Mouse (Mus musculus) liver, adult 2 months (tissue): Measurements from ENCODE around the gene Setd5. TPM values are rescaled to one million over a fixed set of nuclear protein-coding genes. Genes with fewer than 3 reads are reported as not detected.

Source experiments
- DNase-seq: peaks from one replicate; pipeline ENCODE4 v3.0.0-alpha.2; 2011; ENCODE audit warnings: low read depth, low spot score; ENCODE audit errors: extremely low read depth
- H3K27ac ChIP-seq: fragments of 200-500 bp; replicated peaks from 2 replicates; pipeline ENCODE4 v1.5.1; 2012; ENCODE audit warnings: low read depth, mild to moderate bottlenecking, control low read depth, inconsistent platforms, low read length; ENCODE audit not compliant: insufficient read depth
- H3K27me3 ChIP-seq: fragments of 200-500 bp; 2 replicates; pipeline ENCODE4 v1.6.1; 2012; ENCODE audit warnings: mild to moderate bottlenecking, moderate library complexity, low read length, inconsistent platforms; ENCODE audit not compliant: control insufficient read depth, insufficient read depth
- H3K36me3 ChIP-seq: fragments of 200-500 bp; 2 replicates; pipeline ENCODE4 v1.6.1; 2012; ENCODE audit warnings: low read length, inconsistent platforms; ENCODE audit not compliant: control insufficient read depth, insufficient read depth
- H3K4me1 ChIP-seq: fragments of 200-500 bp; 2 replicates; pipeline ENCODE4 v1.6.1; 2011; ENCODE audit warnings: low read length; ENCODE audit not compliant: control insufficient read depth, insufficient read depth
- H3K4me3 ChIP-seq: fragments of 200-500 bp; 2 replicates; pipeline ENCODE4 v1.5.1; 2011; ENCODE audit warnings: low read depth, mild to moderate bottlenecking, control low read depth, low read length, moderate library complexity; ENCODE audit not compliant: insufficient read depth
- H3K79me2 ChIP-seq: fragments of 200-500 bp; 2 replicates; pipeline ENCODE4 v1.6.1; 2012; ENCODE audit warnings: inconsistent platforms, mild to moderate bottlenecking, low read length, moderate library complexity; ENCODE audit not compliant: control insufficient read depth, insufficient read depth
- H3K9ac ChIP-seq: fragments of 200-500 bp; 2 replicates; pipeline ENCODE4 v1.6.1; 2012; ENCODE audit warnings: low read depth, mild to moderate bottlenecking, control low read depth, inconsistent platforms, low read length
- CTCF ChIP-seq: fragments of 200-500 bp; IDR thresholded peaks from 2 replicates; pipeline ENCODE4 v1.5.1; 2011; ENCODE audit warnings: low read depth, low read length, control low read depth
- POLR2A ChIP-seq: fragments of 200-500 bp; IDR thresholded peaks from 2 replicates; pipeline ENCODE4 v1.6.1; 2011; ENCODE audit warnings: low read length, control low read depth; ENCODE audit not compliant: insufficient read depth; ENCODE audit errors: extremely low read depth
- WGBS: fragments of 180-500 bp; shearing (Covaris S2); methylation state at CpG from one replicate; pipeline ENCODE4 v1.1.7; 2018; 5-methylcytosine and 5-hydroxymethylcytosine counted together
- polyA plus RNA-seq: library from polyadenylated mRNA; depleted of rRNA; stranded (reverse); fragments of >200 nt; gene quantifications from 2 replicates; pipeline ENCODE4 v1.2.3, GENCODE M21; 2012
- total RNA-seq: library from RNA; depleted of rRNA; stranded (reverse); fragments of >200 nt; gene quantifications from 2 replicates; pipeline ENCODE4 v1.2.3, GENCODE M21; 2014

Gene Setd5
- total and polyA plus RNA-seq, 2 experiments, result 11.8 to 28.1 TPM

GRCm38 (mm10) chr6:113076012-113076685 lies 1.0 kb upstream of the Setd5 start:
- TF ChIP-seq CTCF (peak; percentile 80), POLR2A (0 out of 2 replicates have a peak, but pooled peaks have one; percentile 30)
- under 1% methylated on average over 54 of the region's 55 CpGs for WGBS
- peak; percentile 93 for DNase-seq
- peak overlapping the region; percentile 88 for H3K4me3 ChIP-seq
- peaks cover 8% of the 10 kb centered on the region for H3K4me1 ChIP-seq
- no peaks in the 10 kb centered on the region for H3K27me3 ChIP-seq
- peak overlapping the region; percentile 69 for H3K9ac ChIP-seq
- peak overlapping the region; percentile 84 for H3K27ac ChIP-seq
- H3K79me2 ChIP-seq, result peaks cover 15% of the 10 kb centered on the region; the same call in 1 of the 2 replicates
- H3K36me3 ChIP-seq, result peaks cover 3% of the 10 kb centered on the region

GRCm38 (mm10) chr6:113077569-113078030 lies 435 bp downstream of the Setd5 start:
- H3K4me3 ChIP-seq, result peak overlapping the region; percentile 97
- peak overlapping the region; percentile 97 for H3K9ac ChIP-seq
- peaks cover 16% of the 10 kb centered on the region for H3K4me1 ChIP-seq
- TF ChIP-seq CTCF (no peak), POLR2A (peak; percentile 47; the same call in 1 of the 2 replicates)
- H3K36me3 ChIP-seq, result no peaks in the 10 kb centered on the region; the same call in 1 of the 2 replicates
- no peaks in the 10 kb centered on the region for H3K27me3 ChIP-seq
- no peak for DNase-seq
- peaks cover 17% of the 10 kb centered on the region; the same call in 1 of the 2 replicates for H3K79me2 ChIP-seq
- under 1% methylated on average over 28 of the region's 28 CpGs for WGBS
- H3K27ac ChIP-seq, result peak overlapping the region; percentile 98

GRCm38 (mm10) chr6:113078031-113078721 lies 1.0 kb downstream of the Setd5 start:
- WGBS, result under 1% methylated on average over 18 of the region's 18 CpGs
- peak overlapping the region; percentile 98 for H3K27ac ChIP-seq
- H3K9ac ChIP-seq, result peak overlapping the region; percentile 97
- H3K27me3 ChIP-seq, result no peaks in the 10 kb centered on the region
- H3K4me3 ChIP-seq, result peak overlapping the region; percentile 97
- H3K36me3 ChIP-seq, result no peaks in the 10 kb centered on the region
- no peak for TF ChIP-seq POLR2A
- TF ChIP-seq CTCF, result peak; percentile 15; the same call in 1 of the 2 replicates
- peaks cover 17% of the 10 kb centered on the region for H3K4me1 ChIP-seq
- DNase-seq, result peak; percentile 43
- peaks cover 19% of the 10 kb centered on the region; the same call in 1 of the 2 replicates for H3K79me2 ChIP-seq

GRCm38 (mm10) chr6:113079492-113079891 lies 2.3 kb downstream of the Setd5 start:
- TF ChIP-seq POLR2A (no peak), CTCF (no peak)
- no peak overlapping the region; the same call in 1 of the 2 replicates for H3K27ac ChIP-seq
- peak; percentile 39 for DNase-seq
- peaks cover 17% of the 10 kb centered on the region for H3K4me1 ChIP-seq
- H3K27me3 ChIP-seq, result no peaks in the 10 kb centered on the region
- 0% methylated on average over 3 of the region's 3 CpGs for WGBS
- peaks cover 17% of the 10 kb centered on the region; the same call in 1 of the 2 replicates for H3K79me2 ChIP-seq
- H3K36me3 ChIP-seq, result no peaks in the 10 kb centered on the region
- peak overlapping the region; percentile 1; the same call in 1 of the 2 replicates for H3K9ac ChIP-seq
- no peak overlapping the region for H3K4me3 ChIP-seq

- 8% methylated on average over 6 of the region's 6 CpGs for WGBS
- no peaks in the 10 kb centered on the region for H3K27me3 ChIP-seq
- peaks cover 3% of the 10 kb centered on the region; the same call in 1 of the 2 replicates for H3K36me3 ChIP-seq
- H3K9ac ChIP-seq, result no peak overlapping the region
- H3K4me1 ChIP-seq, result peaks cover 16% of the 10 kb centered on the region
- H3K4me3 ChIP-seq, result no peak overlapping the region
- H3K79me2 ChIP-seq, result peaks cover 23% of the 10 kb centered on the region; the same call in 1 of the 2 replicates
- no peak for TF ChIP-seq POLR2A
- TF ChIP-seq CTCF, result no peak
- DNase-seq, result peak; percentile 69
- no peak overlapping the region for H3K27ac ChIP-seq
These were observed 5.1 kb downstream of the Setd5 start for GRCm38 (mm10) chr6:113082229-113082628.
